Mouse (Mus musculus): Measurements from ENCODE around the gene Rpl35. TPM values are rescaled to one million over a fixed set of nuclear protein-coding genes. Genes with fewer than 3 reads are reported as not detected.

Gene Rpl35
- polyA plus RNA-seq, 1 experiment from 2014 or later = 505 TPM

DNA sequence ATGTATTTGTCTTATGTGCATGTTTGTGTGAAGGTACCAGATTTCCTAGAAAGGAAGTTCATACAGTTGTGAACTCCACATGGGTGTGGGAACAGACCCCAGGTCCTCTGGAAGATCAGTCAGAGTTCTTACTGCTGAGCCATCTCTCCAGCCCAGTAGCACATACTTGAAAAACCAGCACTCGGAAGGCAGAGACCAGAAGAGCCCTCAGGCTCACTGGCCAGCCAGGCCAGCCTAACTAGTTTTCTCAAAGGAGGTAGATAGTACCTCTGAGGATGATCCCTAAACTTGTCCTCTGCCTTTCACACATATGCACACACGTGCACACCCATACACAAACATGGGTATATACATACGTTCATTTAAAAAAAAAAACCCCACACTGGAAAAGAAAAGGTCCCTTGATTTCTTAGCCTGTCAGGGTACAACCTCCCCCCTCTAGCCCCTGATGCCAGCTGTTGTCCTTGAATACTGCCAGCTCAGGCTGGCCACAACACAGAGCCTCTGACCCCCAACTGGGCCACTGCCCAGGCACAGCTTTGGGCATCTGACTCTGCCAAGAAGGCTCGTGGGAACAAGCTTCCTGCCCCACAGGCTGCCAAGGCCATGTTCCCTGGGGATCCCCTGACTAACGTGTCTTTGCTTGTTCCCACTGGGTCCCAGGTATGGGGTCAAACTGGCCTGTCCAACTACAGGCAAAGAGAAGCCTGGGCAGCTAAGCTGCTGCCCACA, 52.1 kb downstream of the Rpl35 start:
- in situ Hi-C loops (cut with MboI; ENCODE audit: low pct_unique_long_range_greater_than_20kb) = no loop called here
- ATAC-seq = no peak
- CTCF ChIA-PET = interaction anchor here (0.9 kb wide), 1 partner anchor 10 kb away, joined by 3 read pairs; no protein-coding TSS in a partner anchor
- H3K27me3 ChIP-seq = no peaks in the 10 kb centered on the region
- TF ChIP-seq CTCF (IDR thresholded peaks at IDR 0.05) = no peak
- POLR2A ChIA-PET = no interaction called here
- DNase-seq (ENCODE audit: low read depth, low spot score) = no peak

Other genes starting within 250 kb of the Rpl35 start
- gene Nr6a1, start 77.9 kb downstream of the Rpl35 start, polyA plus RNA-seq (2021) = 4.9 TPM
- gene Olfml2a, start 73.6 kb downstream of the Rpl35 start, polyA plus RNA-seq (2021) = 0.01 TPM
- 0.40 TPM for gene Wdr38, start 8.1 kb downstream of the Rpl35 start, polyA plus RNA-seq (2021)
- 93.2 TPM for gene Arpc5l, start 276 bp downstream of the Rpl35 start, polyA plus RNA-seq (2021)
- gene Golga1, start 59.9 kb upstream of the Rpl35 start, polyA plus RNA-seq (2021) = 31.3 TPM
- gene Scai, start 185.1 kb upstream of the Rpl35 start, polyA plus RNA-seq (2021) = 11.3 TPM
- gene Ppp6c, start 220.8 kb upstream of the Rpl35 start, polyA plus RNA-seq (2021) = 53.9 TPM